Mouse (Mus musculus) ES-Bruce4 (cell line): Measurements from ENCODE around the gene Cdcp1.

Experiments
- CTCF ChIP-seq: IDR thresholded peaks from one replicate; pipeline ENCODE4 v1.8.1; 2011; ENCODE audit warnings: low read depth, low read length
- POLR2A ChIP-seq: IDR thresholded peaks from one replicate; pipeline ENCODE4 v1.8.1; 2011; ENCODE audit warnings: low read length; ENCODE audit not compliant: insufficient read depth

DNA sequence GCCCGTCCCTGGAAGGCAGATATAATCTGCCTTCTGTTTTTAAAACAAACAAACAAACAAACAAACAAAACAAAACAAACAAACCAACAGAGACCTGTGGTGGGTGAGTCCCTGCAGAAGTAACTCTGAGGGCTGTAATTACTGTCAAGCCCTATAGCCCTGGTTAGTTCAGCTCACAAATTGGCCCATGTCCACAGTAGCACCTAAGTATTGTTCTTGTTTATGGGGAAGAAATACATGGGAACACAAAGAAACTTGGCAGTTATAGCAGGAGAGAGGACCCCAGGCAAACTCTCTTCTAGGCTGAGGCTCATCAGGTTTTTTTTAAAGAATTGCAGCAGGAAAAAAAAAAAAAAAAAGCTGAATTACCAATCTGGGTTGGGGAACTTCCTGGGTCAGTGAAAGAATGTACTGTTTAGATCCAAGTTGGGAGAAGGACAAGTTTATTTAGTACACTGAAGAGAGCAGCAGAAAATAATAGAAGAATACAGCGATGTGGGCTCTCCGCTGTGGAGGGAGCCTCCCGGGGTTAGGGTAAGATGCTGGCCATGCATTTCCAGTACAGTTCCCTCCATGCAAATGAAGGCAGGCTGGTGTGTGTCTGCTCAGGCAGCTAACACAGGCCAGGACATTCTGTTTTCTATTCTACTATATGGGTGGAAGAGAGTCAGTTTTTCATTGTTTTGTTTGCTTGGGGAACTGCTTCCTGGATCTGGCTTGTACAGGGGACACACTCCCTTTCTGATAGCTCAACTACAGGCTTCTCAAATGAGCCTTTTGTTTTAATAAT is 22.6 kb upstream of the Cdcp1 start:
- TF ChIP-seq POLR2A (no peak), CTCF (no peak)
